Mouse (Mus musculus) brown adipose tissue, adult 24 weeks (tissue): ENCODE results near the gene Ofcc1. TPM values are rescaled to one million over a fixed set of nuclear protein-coding genes. Genes with fewer than 3 reads are reported as not detected.

Experiments used
- H3K27ac ChIP-seq: fragments of 200-500 bp; replicated peaks from 2 replicates; pipeline ENCODE4 v1.5.1; 2012; ENCODE audit warnings: low read depth, mild to moderate bottlenecking, low read length
- H3K4me1 ChIP-seq: fragments of 200-500 bp; 2 replicates; pipeline ENCODE4 v1.6.1; 2012; ENCODE audit warnings: low read length, mixed read lengths; ENCODE audit not compliant: control insufficient read depth, insufficient read depth, insufficient read length
- H3K4me3 ChIP-seq: fragments of 200-500 bp; 2 replicates; pipeline ENCODE4 v1.5.1; 2012; ENCODE audit warnings: low read depth, mild to moderate bottlenecking, low read length, moderate library complexity; ENCODE audit not compliant: insufficient read depth
- polyA plus RNA-seq: library from polyadenylated mRNA; stranded (reverse); fragments of >200 nt; gene quantifications from 2 replicates; pipeline ENCODE4 v1.2.4, GENCODE M21; 2012; ENCODE audit not compliant: missing spikeins, insufficient read depth, insufficient read length

The Ofcc1 gene
- not detected in 2 replicates for polyA plus RNA-seq

GRCm38 (mm10) chr13:40361288-40361687 is at the start of gene Ofcc1:
Ofcc1 (minus strand) TSS chr13:40361450.
- Histone ChIP-seq H3K27ac (no peak within 1 kb of the TSS), H3K4me3 (no peak within 1 kb of the TSS), H3K4me1 (no peaks in the 10 kb centered on the region)

GRCm38 (mm10) chr13:40390120-40390519 is 28.9 kb upstream of the Ofcc1 start:
- H3K4me1 ChIP-seq: no peaks in the 10 kb centered on the region
- H3K4me3 ChIP-seq: no peak overlapping the region
- no peak overlapping the region for H3K27ac ChIP-seq

GRCm38 (mm10) chr13:40387446-40387845 is 26.2 kb upstream of the Ofcc1 start:
- no peaks in the 10 kb centered on the region for H3K4me1 ChIP-seq
- no peak overlapping the region for H3K27ac ChIP-seq
- no peak overlapping the region for H3K4me3 ChIP-seq

- Histone ChIP-seq H3K4me1 (no peaks in the 10 kb centered on the region), H3K4me3 (no peak overlapping the region), H3K27ac (no peak overlapping the region)
Measured at GRCm38 (mm10) chr13:40384962-40385361, 23.7 kb upstream of the Ofcc1 start.

GRCm38 (mm10) chr13:40376773-40377172 is 15.5 kb upstream of the Ofcc1 start:
- Histone ChIP-seq H3K4me1 (no peaks in the 10 kb centered on the region), H3K4me3 (no peak overlapping the region), H3K27ac (no peak overlapping the region)

GRCm38 (mm10) chr13:40366762-40367161 is 5.5 kb upstream of the Ofcc1 start:
- Histone ChIP-seq H3K4me3 (no peak overlapping the region), H3K4me1 (no peaks in the 10 kb centered on the region), H3K27ac (no peak overlapping the region)

- Histone ChIP-seq H3K4me3 (no peak overlapping the region), H3K27ac (no peak overlapping the region), H3K4me1 (no peaks in the 10 kb centered on the region)
Measured at GRCm38 (mm10) chr13:40364855-40365254, 3.6 kb upstream of the Ofcc1 start.

- H3K27ac ChIP-seq: no peak overlapping the region
- no peaks in the 10 kb centered on the region for H3K4me1 ChIP-seq
- no peak overlapping the region for H3K4me3 ChIP-seq
Measured at GRCm38 (mm10) chr13:40360692-40361091, 558 bp downstream of the Ofcc1 start.

GRCm38 (mm10) chr13:40347045-40347444 is 14.2 kb downstream of the Ofcc1 start:
- Histone ChIP-seq H3K4me3 (no peak overlapping the region), H3K4me1 (no peaks in the 10 kb centered on the region), H3K27ac (no peak overlapping the region)

GRCm38 (mm10) chr13:40323301-40323700 is 37.9 kb downstream of the Ofcc1 start:
- no peak overlapping the region for H3K27ac ChIP-seq
- no peaks in the 10 kb centered on the region for H3K4me1 ChIP-seq
- H3K4me3 ChIP-seq: no peak overlapping the region

- H3K4me1 ChIP-seq: no peaks in the 10 kb centered on the region
- no peak overlapping the region for H3K4me3 ChIP-seq
- H3K27ac ChIP-seq: no peak overlapping the region
Measured at GRCm38 (mm10) chr13:40320814-40321525, 40.3 kb downstream of the Ofcc1 start.

GRCm38 (mm10) chr13:40317731-40318130 is 43.5 kb downstream of the Ofcc1 start:
- Histone ChIP-seq H3K27ac (no peak overlapping the region), H3K4me1 (no peaks in the 10 kb centered on the region), H3K4me3 (no peak overlapping the region)

GRCm38 (mm10) chr13:40315158-40315792 is 46.0 kb downstream of the Ofcc1 start:
- no peak overlapping the region for H3K4me3 ChIP-seq
- H3K4me1 ChIP-seq: no peaks in the 10 kb centered on the region
- H3K27ac ChIP-seq: no peak overlapping the region

- H3K4me3 ChIP-seq: no peak overlapping the region
- no peaks in the 10 kb centered on the region for H3K4me1 ChIP-seq
- H3K27ac ChIP-seq: no peak overlapping the region
Measured at GRCm38 (mm10) chr13:40292891-40293290, 68.4 kb downstream of the Ofcc1 start.

- H3K27ac ChIP-seq: no peak overlapping the region
- no peak overlapping the region for H3K4me3 ChIP-seq
- no peaks in the 10 kb centered on the region for H3K4me1 ChIP-seq
Measured at GRCm38 (mm10) chr13:40290846-40291245, 70.4 kb downstream of the Ofcc1 start.

- Histone ChIP-seq H3K27ac (no peak overlapping the region), H3K4me1 (no peaks in the 10 kb centered on the region), H3K4me3 (no peak overlapping the region)
Measured at GRCm38 (mm10) chr13:40288650-40289049, 72.6 kb downstream of the Ofcc1 start.
